Mouse (Mus musculus) liver, postnatal 0 days (tissue): ENCODE results near the gene Hsph1. TPM values are rescaled to one million over a fixed set of nuclear protein-coding genes. Genes with fewer than 3 reads are reported as not detected.

Source experiments
- ATAC-seq: fragments of 200-750 bp; cut with Nextera tagmentation; 2 replicates; pipeline ENCODE4 v1.8.0; 2017; ENCODE audit warnings: mild to moderate bottlenecking, moderate library complexity
- DNase-seq: peaks from one replicate; pipeline ENCODE4 v3.0.0-alpha.2; 2016
- H3K27ac ChIP-seq: fragments of 300-500 bp; sonication (generic); 2 replicates; pipeline ENCODE4 v1.5.1; 2014; ENCODE audit warnings: antibody characterized with exemption, moderate library complexity, mild to moderate bottlenecking, low read depth
- H3K27me3 ChIP-seq: fragments of 300-500 bp; sonication (generic); 2 replicates; pipeline ENCODE4 v1.6.1; 2014; ENCODE audit warnings: low read length, control low read depth, mixed read lengths; ENCODE audit not compliant: insufficient read depth
- H3K36me3 ChIP-seq: fragments of 300-500 bp; sonication (generic); replicated peaks from 2 replicates; pipeline ENCODE4 v1.6.1; 2014; ENCODE audit warnings: mild to moderate bottlenecking, control low read depth, low read length, moderate library complexity, mixed read lengths; ENCODE audit not compliant: insufficient read depth
- H3K4me1 ChIP-seq: fragments of 300-500 bp; sonication (generic); 2 replicates; pipeline ENCODE4 v1.6.1; 2014; ENCODE audit warnings: antibody characterized with exemption, mild to moderate bottlenecking, control low read depth; ENCODE audit not compliant: insufficient read depth
- H3K4me2 ChIP-seq: fragments of 300-500 bp; sonication (generic); 2 replicates; pipeline ENCODE4 v1.6.1; 2014; ENCODE audit warnings: low read depth, mild to moderate bottlenecking, low read length, moderate library complexity, mixed read lengths
- H3K4me3 ChIP-seq: fragments of 300-500 bp; sonication (generic); 2 replicates; pipeline ENCODE4 v1.5.1; 2014; ENCODE audit warnings: low read depth, low read length
- H3K9ac ChIP-seq: fragments of 300-500 bp; sonication (generic); replicated peaks from 2 replicates; pipeline ENCODE4 v1.6.1; 2014; ENCODE audit warnings: mild to moderate bottlenecking, moderate library complexity
- H3K9me3 ChIP-seq: fragments of 300-500 bp; sonication (generic); 2 replicates; pipeline ENCODE4 v1.6.1; 2016; ENCODE audit warnings: mild to moderate bottlenecking, control low read depth, low read length, mixed read lengths
- CTCF ChIP-seq: sonication (generic); IDR thresholded peaks from 2 replicates; pipeline ENCODE4 v1.5.1; 2016; ENCODE audit warnings: antibody characterized with exemption, low read depth
- EP300 ChIP-seq: IDR thresholded peaks from 2 replicates; pipeline ENCODE4 v1.6.1; 2016; ENCODE audit warnings: antibody characterized with exemption, low read depth, mild to moderate bottlenecking
- WGBS: fragments of 180-500 bp; shearing (Covaris S2); extraction: QIAGEN DNeasy Blood & Tissue Kit; methylation state at CpG from one replicate; pipeline ENCODE4 v1.1.7; 2014; ENCODE audit not compliant: insufficient replicate concordance; 5-methylcytosine and 5-hydroxymethylcytosine counted together
- polyA plus RNA-seq: library from polyadenylated mRNA; unstranded; fragments of >200 nt; fragmentation: Nextera tagmentation; extraction: Ambion mirVana; gene quantifications from 2 replicates; pipeline ENCODE4 v1.2.1, GENCODE M21; 2015

The Hsph1 gene
- polyA plus RNA-seq, 1 experiment from 2014 or later = 6.4 TPM

- ATAC-seq (no peak), DNase-seq (no peak)
- 85% methylated on average over 1 of the region's 1 CpGs for WGBS
- Histone ChIP-seq H3K27me3 (no peaks in the 10 kb centered on the region), H3K9ac (no peak overlapping the region), H3K27ac (no peak overlapping the region), H3K36me3 (peaks cover 31% of the 10 kb centered on the region), H3K4me1 (no peaks in the 10 kb centered on the region), H3K4me2 (no peak overlapping the region), H3K4me3 (no peak overlapping the region), H3K9me3 (no peaks in the 10 kb centered on the region)
- TF ChIP-seq CTCF (no peak), EP300 (no peak)
These were observed 20.0 kb downstream of the Hsph1 start for GRCm38 (mm10) chr5:149616138-149616537.

- Histone ChIP-seq H3K36me3 (peaks cover 11% of the 10 kb centered on the region), H3K27me3 (no peaks in the 10 kb centered on the region), H3K4me2 (no peak overlapping the region), H3K9me3 (no peaks in the 10 kb centered on the region), H3K9ac (no peak overlapping the region), H3K4me1 (no peaks in the 10 kb centered on the region), H3K4me3 (no peak overlapping the region), H3K27ac (no peak overlapping the region)
- WGBS = 79% methylated on average over 10 of the region's 10 CpGs
- no peak for TF ChIP-seq EP300
- no peak for TF ChIP-seq CTCF
- ATAC-seq (no peak), DNase-seq (no peak)
These were observed 23.4 kb downstream of the Hsph1 start for GRCm38 (mm10) chr5:149612740-149613139.

- DNase-seq (no peak), ATAC-seq (no peak)
- H3K4me3 ChIP-seq = no peak overlapping the region
- no peak overlapping the region for H3K9ac ChIP-seq
- H3K27me3 ChIP-seq = no peaks in the 10 kb centered on the region
- TF ChIP-seq EP300 (no peak), CTCF (no peak)
- peaks cover 6% of the 10 kb centered on the region for H3K36me3 ChIP-seq
- H3K27ac ChIP-seq = no peak overlapping the region
- H3K4me2 ChIP-seq = no peak overlapping the region
- no peaks in the 10 kb centered on the region for H3K4me1 ChIP-seq
- no peaks in the 10 kb centered on the region for H3K9me3 ChIP-seq
- 76% methylated on average over 3 of the region's 3 CpGs for WGBS
These were observed 24.0 kb downstream of the Hsph1 start for GRCm38 (mm10) chr5:149612165-149612518.

- Histone ChIP-seq H3K27me3 (no peaks in the 10 kb centered on the region), H3K4me3 (no peak overlapping the region), H3K9ac (no peak overlapping the region), H3K36me3 (peaks cover 2% of the 10 kb centered on the region; the same call in 1 of the 2 replicates), H3K4me1 (no peaks in the 10 kb centered on the region), H3K27ac (no peak overlapping the region), H3K9me3 (no peaks in the 10 kb centered on the region), H3K4me2 (no peak overlapping the region)
- DNase-seq = no peak
- WGBS = 73% methylated on average over 16 of the region's 16 CpGs
- no peak for ATAC-seq
- TF ChIP-seq EP300 = no peak
- no peak for TF ChIP-seq CTCF
These were observed 24.6 kb downstream of the Hsph1 start for GRCm38 (mm10) chr5:149611476-149612164.

GRCm38 (mm10) chr5:149607083-149607720 lies 29.0 kb downstream of the Hsph1 start:
- WGBS = 70% methylated on average over 8 of the region's 8 CpGs
- ATAC-seq (no peak), DNase-seq (no peak)
- Histone ChIP-seq H3K36me3 (no peaks in the 10 kb centered on the region), H3K27ac (no peak overlapping the region), H3K4me2 (no peak overlapping the region), H3K9me3 (no peaks in the 10 kb centered on the region), H3K4me3 (no peak overlapping the region), H3K4me1 (no peaks in the 10 kb centered on the region), H3K27me3 (no peaks in the 10 kb centered on the region), H3K9ac (no peak overlapping the region)
- TF ChIP-seq CTCF (no peak), EP300 (no peak)

- Histone ChIP-seq H3K36me3 (no peaks in the 10 kb centered on the region), H3K27me3 (no peaks in the 10 kb centered on the region), H3K4me2 (no peak overlapping the region), H3K4me1 (no peaks in the 10 kb centered on the region), H3K9ac (no peak overlapping the region), H3K4me3 (no peak overlapping the region), H3K9me3 (no peaks in the 10 kb centered on the region), H3K27ac (no peak overlapping the region)
- TF ChIP-seq CTCF = no peak
- no peak for TF ChIP-seq EP300
- no peak for ATAC-seq
- WGBS = 57% methylated on average over 3 of the region's 3 CpGs
- no peak for DNase-seq
These were observed 32.9 kb downstream of the Hsph1 start for GRCm38 (mm10) chr5:149603241-149603640.
